Mouse (Mus musculus): ENCODE measurements around the gene C130032M10Rik.

GRCm38 (mm10) chr9:114517924-114518497 lies 2.5 kb downstream of the C130032M10Rik start:
- TF ChIP-seq POLR2A (IDR thresholded peaks at IDR 0.05; ENCODE audit: borderline replicate concordance, extremely low read depth, low read depth, low read length) (no peak), CTCF (IDR thresholded peaks at IDR 0.05; ENCODE audit: insufficient read depth, low read length) (no peak)
